Mouse (Mus musculus) G1E (cell line): ENCODE results near the gene Vmn1r86.

Experiments used
- CTCF ChIP-seq: IDR thresholded peaks from 2 replicates; pipeline ENCODE4 v1.5.1; 2012; ENCODE audit warnings: low read depth, low read length, inconsistent platforms, mixed read lengths
- GATA1 ChIP-seq: IDR thresholded peaks from 2 replicates; pipeline ENCODE4 v1.6.1; 2012; ENCODE audit warnings: borderline replicate concordance, low read length, inconsistent platforms, mixed read lengths
- POLR2AphosphoS5 ChIP-seq: IDR thresholded peaks from 2 replicates; pipeline ENCODE4 v1.6.1; 2012; ENCODE audit warnings: low read depth, low read length, inconsistent platforms; ENCODE audit not compliant: insufficient replicate concordance
- TAL1 ChIP-seq: conservative IDR thresholded peaks from 2 replicates; pipeline ENCODE4 v1.6.1; 2012; ENCODE audit warnings: low read depth, low read length, inconsistent platforms, mixed read lengths

- TF ChIP-seq GATA1: no peak
- TF ChIP-seq CTCF: no peak
- no peak for TF ChIP-seq POLR2AphosphoS5
- no peak for TF ChIP-seq TAL1
Observed at GRCm38 (mm10) chr7:13159268-13159667, 39.6 kb upstream of the Vmn1r86 start, which contains the start of gene Vmn1r88.
